Mouse (Mus musculus) heart, adult 2 months (tissue): Measurements from ENCODE around the gene Zdhhc13.

Experiments used
- CTCF ChIP-seq: fragments of 200-600 bp; IDR thresholded peaks from 2 replicates; pipeline ENCODE4 v1.8.1; 2022; ENCODE audit warnings: antibody characterized with exemption, mild to moderate bottlenecking, moderate library complexity
- POLR2A ChIP-seq: fragments of 200-500 bp; IDR thresholded peaks from 2 replicates; pipeline ENCODE4 v1.6.1; 2011; ENCODE audit warnings: mild to moderate bottlenecking, low read depth, low read length, control low read depth; ENCODE audit not compliant: insufficient read depth

- TF ChIP-seq CTCF (no peak), POLR2A (no peak)
Observed at GRCm38 (mm10) chr7:48774633-48775032, 14.2 kb upstream of the Zdhhc13 start.
